Mouse (Mus musculus) stomach, embryonic 15.5 days (tissue): ENCODE results near the gene Nedd8. TPM values are rescaled to one million over a fixed set of nuclear protein-coding genes. Genes with fewer than 3 reads are reported as not detected.

Experiments
- ATAC-seq: fragments of 200-750 bp; cut with Nextera tagmentation; 2 replicates; pipeline ENCODE4 v1.8.0; 2017; ENCODE audit warnings: low read depth, moderate number of reproducible peaks, moderate TSS enrichment; ENCODE audit not compliant: insufficient read depth, low FRiP score
- H3K27ac ChIP-seq: fragments of 300-500 bp; sonication (generic); 2 replicates; pipeline ENCODE4 v1.5.1; 2015; ENCODE audit warnings: mild to moderate bottlenecking, inconsistent platforms
- H3K27me3 ChIP-seq: fragments of 300-500 bp; sonication (generic); replicated peaks from 2 replicates; pipeline ENCODE4 v1.6.1; 2015; ENCODE audit warnings: inconsistent platforms
- H3K36me3 ChIP-seq: fragments of 300-500 bp; sonication (generic); 2 replicates; pipeline ENCODE4 v1.6.1; 2015; ENCODE audit warnings: inconsistent platforms
- H3K4me1 ChIP-seq: fragments of 300-500 bp; sonication (generic); 2 replicates; pipeline ENCODE4 v1.6.1; 2015; ENCODE audit warnings: inconsistent platforms
- H3K4me2 ChIP-seq: fragments of 300-500 bp; sonication (generic); 2 replicates; pipeline ENCODE4 v1.6.1; 2015; ENCODE audit warnings: mild to moderate bottlenecking, inconsistent platforms
- H3K4me3 ChIP-seq: fragments of 300-500 bp; sonication (generic); replicated peaks from 2 replicates; pipeline ENCODE4 v1.5.1; 2015; ENCODE audit warnings: inconsistent platforms
- H3K9ac ChIP-seq: fragments of 300-500 bp; sonication (generic); 2 replicates; pipeline ENCODE4 v1.6.1; 2015; ENCODE audit warnings: inconsistent platforms
- H3K9me3 ChIP-seq: fragments of 300-500 bp; sonication (generic); 2 replicates; pipeline ENCODE4 v1.6.1; 2016; ENCODE audit warnings: inconsistent platforms
- WGBS: fragments of 180-500 bp; shearing (Covaris S2); methylation state at CpG from one replicate; pipeline ENCODE4 v1.1.7; 2015; 5-methylcytosine and 5-hydroxymethylcytosine counted together
- polyA plus RNA-seq: library from polyadenylated mRNA; unstranded; fragments of >200 nt; fragmentation: Nextera tagmentation; extraction: Ambion mirVana; gene quantifications from 2 replicates; pipeline ENCODE4 v1.2.1, GENCODE M21; 2015

Gene Nedd8
- polyA plus RNA-seq, 1 experiment from 2014 or later: 515 TPM

GRCm38 (mm10) chr14:55635523-55636007, 36.4 kb downstream of the Nedd8 start, which contains the start of gene Ipo4:
Gene Ipo4 (minus strand): TSS chr14:55635957.
- H3K4me3 ChIP-seq: peak within 1 kb of the TSS; percentile 74
- ATAC-seq: peak; percentile 85
- H3K27me3 ChIP-seq: no peaks in the 10 kb centered on the region
- peak within 1 kb of the TSS; percentile 83 for H3K4me2 ChIP-seq
- peak within 1 kb of the TSS; percentile 67 for H3K27ac ChIP-seq
- peaks cover 9% of the 10 kb centered on the region; the same call in 1 of the 2 replicates for H3K4me1 ChIP-seq
- H3K36me3 ChIP-seq: peaks cover 57% of the 10 kb centered on the region
- H3K9ac ChIP-seq: peak within 1 kb of the TSS; percentile 49
- 1% methylated on average over 33 of the region's 33 CpGs for WGBS
- no peaks in the 10 kb centered on the region for H3K9me3 ChIP-seq

GRCm38 (mm10) chr14:55634874-55635522, 36.9 kb downstream of the Nedd8 start:
- 3% methylated on average over 23 of the region's 23 CpGs for WGBS
- H3K36me3 ChIP-seq: peaks cover 58% of the 10 kb centered on the region
- H3K9ac ChIP-seq: peak overlapping the region; percentile 49
- peak overlapping the region; percentile 83 for H3K4me2 ChIP-seq
- no peaks in the 10 kb centered on the region for H3K9me3 ChIP-seq
- peak overlapping the region; percentile 67 for H3K27ac ChIP-seq
- peak overlapping the region; percentile 74 for H3K4me3 ChIP-seq
- H3K4me1 ChIP-seq: peaks cover 9% of the 10 kb centered on the region; the same call in 1 of the 2 replicates
- H3K27me3 ChIP-seq: no peaks in the 10 kb centered on the region
- peak; percentile 20; the same call in 1 of the 2 replicates for ATAC-seq

GRCm38 (mm10) chr14:55629312-55629711, 42.6 kb downstream of the Nedd8 start:
- ATAC-seq: no peak
- H3K9ac ChIP-seq: no peak overlapping the region

GRCm38 (mm10) chr14:55628077-55628827, 43.7 kb downstream of the Nedd8 start:
- 84% methylated on average over 27 of the region's 27 CpGs for WGBS
- ATAC-seq: no peak
- H3K27ac ChIP-seq: no peak overlapping the region

More at GRCm38 (mm10) chr14:55629312-55629711, 42.6 kb downstream of the Nedd8 start:
- Histone ChIP-seq H3K9me3 (no peaks in the 10 kb centered on the region), H3K4me1 (peaks cover 4% of the 10 kb centered on the region; the same call in 1 of the 2 replicates), H3K36me3 (peaks cover 80% of the 10 kb centered on the region), H3K27ac (no peak overlapping the region), H3K4me2 (no peak overlapping the region), H3K27me3 (no peaks in the 10 kb centered on the region), H3K4me3 (no peak overlapping the region)
- 61% methylated on average over 5 of the region's 5 CpGs for WGBS

GRCm38 (mm10) chr14:55618486-55619195, 53.3 kb downstream of the Nedd8 start:
- Histone ChIP-seq H3K4me2 (peak overlapping the region; percentile 50), H3K36me3 (no peaks in the 10 kb centered on the region), H3K4me3 (peak overlapping the region; percentile 26), H3K9ac (no peak overlapping the region), H3K9me3 (no peaks in the 10 kb centered on the region), H3K27me3 (no peaks in the 10 kb centered on the region), H3K4me1 (peaks cover 10% of the 10 kb centered on the region), H3K27ac (no peak overlapping the region)
- 32% methylated on average over 22 of the region's 22 CpGs for WGBS
- no peak for ATAC-seq

More at GRCm38 (mm10) chr14:55628077-55628827, 43.7 kb downstream of the Nedd8 start:
- Histone ChIP-seq H3K4me2 (no peak overlapping the region), H3K9ac (no peak overlapping the region), H3K27me3 (no peaks in the 10 kb centered on the region), H3K9me3 (no peaks in the 10 kb centered on the region), H3K4me1 (no peaks in the 10 kb centered on the region), H3K4me3 (no peak overlapping the region), H3K36me3 (peaks cover 71% of the 10 kb centered on the region)

- peak; percentile 84 for ATAC-seq
- Histone ChIP-seq H3K36me3 (no peaks in the 10 kb centered on the region), H3K27ac (peak within 1 kb of the TSS; percentile 3; the same call in 1 of the 2 replicates), H3K4me1 (peaks cover 10% of the 10 kb centered on the region), H3K27me3 (no peaks in the 10 kb centered on the region), H3K9me3 (no peaks in the 10 kb centered on the region), H3K9ac (no peak within 1 kb of the TSS), H3K4me2 (peak within 1 kb of the TSS; percentile 50), H3K4me3 (peak within 1 kb of the TSS; percentile 26)
- WGBS: 10% methylated on average over 21 of the region's 21 CpGs
Measured at GRCm38 (mm10) chr14:55617822-55618221, 54.1 kb downstream of the Nedd8 start, which contains the start of gene Rec8. Gene Rec8 (plus strand): TSS chr14:55618037.

GRCm38 (mm10) chr14:55616844-55617243, 55.1 kb downstream of the Nedd8 start:
- no peak for ATAC-seq
- no peaks in the 10 kb centered on the region for H3K9me3 ChIP-seq
- no peaks in the 10 kb centered on the region for H3K27me3 ChIP-seq
- H3K4me2 ChIP-seq: no peak overlapping the region
- H3K4me3 ChIP-seq: no peak overlapping the region
- no peaks in the 10 kb centered on the region for H3K36me3 ChIP-seq
- peaks cover 10% of the 10 kb centered on the region for H3K4me1 ChIP-seq
- WGBS: 83% methylated on average over 2 of the region's 2 CpGs
- no peak overlapping the region for H3K27ac ChIP-seq
- no peak overlapping the region for H3K9ac ChIP-seq

GRCm38 (mm10) chr14:55615876-55616275, 56.0 kb downstream of the Nedd8 start:
- Histone ChIP-seq H3K27ac (no peak overlapping the region), H3K9me3 (no peaks in the 10 kb centered on the region), H3K4me2 (no peak overlapping the region), H3K4me3 (no peak overlapping the region), H3K4me1 (peaks cover 10% of the 10 kb centered on the region), H3K36me3 (no peaks in the 10 kb centered on the region), H3K27me3 (no peaks in the 10 kb centered on the region), H3K9ac (no peak overlapping the region)
- 43% methylated on average over 2 of the region's 2 CpGs for WGBS
- ATAC-seq: no peak

- H3K27ac ChIP-seq: no peak overlapping the region
- no peak overlapping the region for H3K9ac ChIP-seq
- 0 out of 2 replicates have a peak, but pooled peaks cover 2% of the 10 kb centered on the region for H3K36me3 ChIP-seq
- ATAC-seq: peak; percentile 51; the same call in 1 of the 2 replicates
- no peak overlapping the region for H3K4me2 ChIP-seq
- no peaks in the 10 kb centered on the region for H3K9me3 ChIP-seq
- WGBS: 68% methylated on average over 7 of the region's 7 CpGs
- H3K4me1 ChIP-seq: peaks cover 10% of the 10 kb centered on the region
- no peaks in the 10 kb centered on the region for H3K27me3 ChIP-seq
- no peak overlapping the region for H3K4me3 ChIP-seq
Measured at GRCm38 (mm10) chr14:55614565-55615178, 57.3 kb downstream of the Nedd8 start.

GRCm38 (mm10) chr14:55613346-55613745, 58.6 kb downstream of the Nedd8 start:
- Histone ChIP-seq H3K9ac (no peak overlapping the region), H3K4me2 (no peak overlapping the region), H3K4me3 (no peak overlapping the region), H3K9me3 (no peaks in the 10 kb centered on the region), H3K27ac (no peak overlapping the region), H3K36me3 (peaks cover 10% of the 10 kb centered on the region; the same call in 1 of the 2 replicates), H3K27me3 (no peaks in the 10 kb centered on the region), H3K4me1 (peaks cover 4% of the 10 kb centered on the region; the same call in 1 of the 2 replicates)
- no peak for ATAC-seq
- 69% methylated on average over 6 of the region's 6 CpGs for WGBS
